Mouse (Mus musculus): ENCODE measurements around the gene Uap1.

DNA sequence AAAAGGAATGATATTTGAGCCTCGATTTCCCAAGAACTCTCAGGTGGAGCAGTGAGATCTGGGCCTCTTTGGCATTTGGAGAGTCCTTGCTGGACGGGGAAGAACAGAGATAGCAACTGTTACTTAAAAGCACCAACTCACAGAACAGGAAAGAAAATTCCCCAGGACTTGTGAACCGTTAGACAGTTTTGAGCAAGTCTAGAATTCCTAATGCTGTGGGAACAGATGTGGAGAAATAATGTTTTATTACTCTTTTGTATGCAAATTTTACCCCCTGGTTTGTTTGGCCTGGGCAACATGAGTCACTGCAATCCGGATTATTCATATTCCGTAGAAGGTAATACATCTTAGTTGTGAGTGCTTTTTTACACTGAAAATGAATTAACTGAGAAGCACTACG, 61.1 kb downstream of the Uap1 start:
- no peak for TF ChIP-seq CTCF (IDR thresholded peaks at IDR 0.05; ENCODE audit: borderline replicate concordance, control insufficient read depth, extremely low read depth, insufficient read depth, low read length, poor library complexity)
- no peak for TF ChIP-seq POLR2A (IDR thresholded peaks at IDR 0.05; ENCODE audit: control insufficient read depth, extremely low read depth, insufficient read depth, low read length, poor library complexity)
